Mouse (Mus musculus): Measurements from ENCODE around the gene Slfnl1. TPM values are rescaled to one million over a fixed set of nuclear protein-coding genes. Genes with fewer than 3 reads are reported as not detected.

The Slfnl1 gene
- total and polyA plus RNA-seq, 3 experiments = 0.31 TPM; not detected in 2

- H3K27ac ChIP-seq = no peak overlapping the region
- no peaks in the 10 kb centered on the region for H3K36me3 ChIP-seq (ENCODE audit: control insufficient read depth, insufficient read depth, low read length)
- no peaks in the 10 kb centered on the region for H3K79me2 ChIP-seq (replicated peaks; ENCODE audit: control insufficient read depth, insufficient read depth, low read length)
- H3K27me3 ChIP-seq (ENCODE audit: control insufficient read depth, insufficient read depth, low read length) = no peaks in the 10 kb centered on the region
- 82% methylated on average over 9 of the region's 9 CpGs for WGBS
- intact Hi-C loops (cut with DNase I) = no loop called here
- no peak for TF ChIP-seq EP300 (IDR thresholded peaks at IDR 0.05; ENCODE audit: insufficient read depth, low read depth, low read length)
- no peak for TF ChIP-seq POLR2A (IDR thresholded peaks at IDR 0.05; ENCODE audit: insufficient read depth, low read depth, low read length)
- no peak for TF ChIP-seq CTCF (IDR thresholded peaks at IDR 0.05)
- H3K4me1 ChIP-seq (ENCODE audit: control insufficient read depth, insufficient read depth, low read length) = no peaks in the 10 kb centered on the region
- no peak for DNase-seq
- H3K4me3 ChIP-seq = no peak overlapping the region
- no peak overlapping the region for H3K9ac ChIP-seq (ENCODE audit: low read depth, low read length)
Measured at GRCm38 (mm10) chr4:120581711-120582110, 49.7 kb downstream of the Slfnl1 start.

Other genes with a start within 250 kb of the Slfnl1 start
- gene Foxo6, start 244.9 kb upstream of the Slfnl1 start, total RNA-seq (2021) = 1 to 10 TPM; 3.3 to 5.4 TPM
- 5.5 TPM in 2 replicates for gene Foxo6, start 244.9 kb upstream of the Slfnl1 start, polyA plus RNA-seq (2012; rRNA removed)
- gene Scmh1, start 127.0 kb upstream of the Slfnl1 start, total RNA-seq (2021) = 10 to 100 TPM; 53.1 to 67.9 TPM
- 48.1 and 63.6 TPM in 2 replicates for gene Scmh1, start 127.0 kb upstream of the Slfnl1 start, polyA plus RNA-seq (2012; rRNA removed)
- 10 to 100 TPM; 30.0 to 31.1 TPM for gene Ctps, start 38.0 kb downstream of the Slfnl1 start, total RNA-seq (2021)
- gene Ctps, start 38.0 kb downstream of the Slfnl1 start, polyA plus RNA-seq (2012; rRNA removed) = 12.5 and 23.9 TPM in 2 replicates
- not detected for gene Gm8439, start 56.5 kb downstream of the Slfnl1 start, total RNA-seq (2021)
- not detected in 2 replicates for gene Gm8439, start 56.5 kb downstream of the Slfnl1 start, polyA plus RNA-seq (2012; rRNA removed)
- gene Cited4, start 134.3 kb downstream of the Slfnl1 start, total RNA-seq (2021) = 10 to 100 TPM; 31.6 to 52.2 TPM
- 39.9 and 51.2 TPM in 2 replicates for gene Cited4, start 134.3 kb downstream of the Slfnl1 start, polyA plus RNA-seq (2012; rRNA removed)
- gene Kcnq4, start 216.4 kb downstream of the Slfnl1 start, total RNA-seq (2021) = 1 to 10 TPM; 1.6 to 1.9 TPM
- gene Kcnq4, start 216.4 kb downstream of the Slfnl1 start, polyA plus RNA-seq (2012; rRNA removed) = 6.9 TPM in 2 replicates